Mouse (Mus musculus): ENCODE measurements around the gene Gm20388.

GRCm38 (mm10) chr8:123684806-123685205 lies 3774.2 kb downstream of the Gm20388 start:
- no peak for TF ChIP-seq CTCF (IDR thresholded peaks at IDR 0.05; ENCODE audit: low read depth)
- TF ChIP-seq EP300 (IDR thresholded peaks at IDR 0.05; ENCODE audit: low read depth), result no peak

All from liver, embryonic 14.5 days (tissue).